Mouse (Mus musculus) neural tube, embryonic 11.5 days (tissue): Measurements from ENCODE around the gene Pigo. TPM values are rescaled to one million over a fixed set of nuclear protein-coding genes. Genes with fewer than 3 reads are reported as not detected.
A peak's percentile ranks its signal among the peaks of the same experiment; 100 is the strongest.

Experiments used
- ATAC-seq: fragments of 200-750 bp; cut with Nextera tagmentation; 2 replicates; pipeline ENCODE4 v1.8.0; 2017; ENCODE audit warnings: moderate number of reproducible peaks, mild to moderate bottlenecking, moderate TSS enrichment, moderate library complexity; ENCODE audit not compliant: insufficient read depth, low FRiP score, low TSS enrichment
- DNase-seq: peaks from one replicate; pipeline ENCODE4 v3.0.0-alpha.2; 2015; ENCODE audit warnings: low spot score
- H3K27ac ChIP-seq: fragments of 300-500 bp; sonication (generic); 2 replicates; pipeline ENCODE4 v1.5.1; 2014; ENCODE audit warnings: low read depth, mild to moderate bottlenecking, low read length
- H3K27me3 ChIP-seq: fragments of 300-500 bp; sonication (generic); 2 replicates; pipeline ENCODE4 v1.6.1; 2014; ENCODE audit warnings: mild to moderate bottlenecking, low read length, mixed read lengths; ENCODE audit not compliant: control insufficient read depth, insufficient read depth
- H3K36me3 ChIP-seq: fragments of 300-500 bp; sonication (generic); 2 replicates; pipeline ENCODE4 v1.6.1; 2014; ENCODE audit warnings: mild to moderate bottlenecking, low read length, moderate library complexity, mixed read lengths; ENCODE audit not compliant: control insufficient read depth, insufficient read depth
- H3K4me1 ChIP-seq: fragments of 300-500 bp; sonication (generic); 2 replicates; pipeline ENCODE4 v1.6.1; 2014; ENCODE audit warnings: low read length, mixed read lengths; ENCODE audit not compliant: control insufficient read depth, insufficient read depth
- H3K4me2 ChIP-seq: fragments of 300-500 bp; sonication (generic); 2 replicates; pipeline ENCODE4 v1.6.1; 2014; ENCODE audit warnings: low read depth, mild to moderate bottlenecking, moderate library complexity
- H3K4me3 ChIP-seq: fragments of 300-500 bp; sonication (generic); 2 replicates; pipeline ENCODE4 v1.5.1; 2014; ENCODE audit warnings: low read depth, low read length
- H3K9ac ChIP-seq: fragments of 300-500 bp; sonication (generic); 2 replicates; pipeline ENCODE4 v1.6.1; 2014; ENCODE audit warnings: mild to moderate bottlenecking, low read length
- H3K9me3 ChIP-seq: fragments of 300-500 bp; sonication (generic); 2 replicates; pipeline ENCODE4 v1.6.1; 2016; ENCODE audit warnings: low read length; ENCODE audit not compliant: control insufficient read depth
- WGBS: fragments of 180-500 bp; shearing (Covaris S2); extraction: QIAGEN DNeasy Blood & Tissue Kit; methylation state at CpG from one replicate; pipeline ENCODE4 v1.1.7; 2014; 5-methylcytosine and 5-hydroxymethylcytosine counted together
- polyA plus RNA-seq: library from polyadenylated mRNA; unstranded; fragments of >200 nt; fragmentation: Nextera tagmentation; extraction: Ambion mirVana; gene quantifications from 2 replicates; pipeline ENCODE4 v1.2.1, GENCODE M21; 2014

Gene Pigo
- polyA plus RNA-seq, 1 experiment from 2014 or later: 23.1 TPM

DNA sequence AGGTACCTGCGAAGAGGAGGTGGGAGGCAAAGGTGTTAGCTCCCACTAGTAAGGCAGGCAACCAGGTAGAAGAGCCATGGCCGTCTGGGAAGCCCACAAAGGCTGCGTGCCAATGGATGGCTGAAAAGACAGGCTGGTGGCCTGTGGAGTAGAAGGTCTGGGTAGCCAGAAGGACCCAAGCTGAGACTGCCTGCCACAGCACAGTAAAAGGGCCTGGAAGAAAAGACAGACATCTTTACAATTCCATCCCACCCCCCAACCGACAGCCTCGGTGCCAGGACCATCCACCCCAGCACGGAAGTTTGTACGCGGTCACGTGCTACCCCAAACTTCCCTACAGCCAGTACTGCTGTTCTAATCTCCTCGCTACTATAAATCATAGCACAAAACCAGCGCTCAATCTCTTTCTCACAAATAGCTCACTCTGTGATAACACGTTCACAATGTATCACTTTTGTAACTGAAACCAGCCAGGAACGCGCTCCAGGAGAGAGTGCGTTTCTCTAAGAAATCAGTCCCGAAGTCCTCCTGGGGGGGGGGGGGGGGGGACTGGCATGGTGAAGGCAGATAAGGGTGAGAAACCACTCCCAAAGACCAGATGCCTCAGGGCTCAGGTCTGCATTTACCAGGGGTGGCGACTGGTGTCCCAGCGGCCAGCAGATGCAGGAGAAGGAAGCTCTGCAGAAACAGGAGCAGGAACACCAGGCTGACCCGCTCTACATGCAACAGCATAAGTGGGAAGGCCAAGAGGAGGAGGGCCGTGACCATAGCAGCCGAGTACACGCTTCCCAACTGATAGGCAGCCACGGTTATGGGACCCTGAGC lies 5.8 kb downstream of the Pigo start:
- 91% methylated on average over 23 of the region's 23 CpGs for WGBS

DNA sequence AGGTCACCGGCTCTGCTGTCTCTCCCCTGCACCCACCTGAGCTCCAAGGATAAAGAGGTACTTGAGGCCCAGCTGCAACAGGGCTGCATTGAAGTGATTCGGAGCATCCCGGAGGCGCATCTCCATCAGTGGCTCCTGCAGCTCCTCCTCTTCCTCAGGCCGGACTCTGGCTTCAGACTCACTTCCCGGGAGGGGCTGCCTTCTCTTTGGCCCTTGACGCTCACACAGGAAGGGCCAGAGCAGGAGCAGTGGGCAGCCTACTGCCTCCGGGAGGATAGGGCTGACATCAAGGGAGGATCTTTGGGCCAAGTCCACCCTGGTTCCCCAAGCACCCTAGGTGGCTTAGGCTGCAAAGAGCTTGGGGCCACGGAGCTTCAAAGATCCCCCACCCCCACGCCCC lies 6.4 kb downstream of the Pigo start:
- WGBS: 94% methylated on average over 10 of the region's 10 CpGs
- no peak overlapping the region for H3K9ac ChIP-seq
- no peak overlapping the region for H3K4me3 ChIP-seq
- no peak for ATAC-seq
- H3K4me2 ChIP-seq: no peak overlapping the region
- no peaks in the 10 kb centered on the region for H3K9me3 ChIP-seq
- no peak overlapping the region for H3K27ac ChIP-seq
- DNase-seq: no peak
- H3K27me3 ChIP-seq: no peaks in the 10 kb centered on the region
- H3K4me1 ChIP-seq: no peaks in the 10 kb centered on the region
- H3K36me3 ChIP-seq: peaks cover 9% of the 10 kb centered on the region

More for the DNA sequence above, 5.8 kb downstream of the Pigo start:
- H3K4me1 ChIP-seq: peaks cover 2% of the 10 kb centered on the region; the same call in 1 of the 2 replicates
- H3K27me3 ChIP-seq: no peaks in the 10 kb centered on the region
- ATAC-seq (no peak), DNase-seq (no peak)
- no peak overlapping the region for H3K4me3 ChIP-seq
- H3K9ac ChIP-seq: no peak overlapping the region
- no peaks in the 10 kb centered on the region for H3K9me3 ChIP-seq
- peaks cover 9% of the 10 kb centered on the region for H3K36me3 ChIP-seq
- no peak overlapping the region for H3K27ac ChIP-seq
- H3K4me2 ChIP-seq: no peak overlapping the region

DNA sequence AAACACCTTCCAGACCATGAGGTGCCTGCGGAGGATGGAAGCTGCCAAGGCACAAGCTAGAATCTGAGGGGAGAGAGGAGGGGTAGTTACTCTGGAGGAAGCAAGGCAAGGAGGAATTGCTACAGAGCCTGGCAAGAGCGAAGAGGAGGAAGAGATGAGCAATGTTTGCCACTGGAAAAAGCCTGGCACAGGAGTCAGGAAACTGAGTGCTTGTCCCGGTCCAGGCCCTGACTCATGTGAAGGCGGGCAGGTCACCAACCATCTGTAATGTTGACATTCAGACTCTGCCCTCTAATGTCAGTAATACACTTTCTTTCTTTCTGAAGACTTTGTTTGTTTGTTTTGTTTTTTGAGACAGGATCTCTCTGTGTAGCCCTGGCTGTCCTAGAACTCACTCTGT lies 7.5 kb downstream of the Pigo start:
- Histone ChIP-seq H3K4me2 (no peak overlapping the region), H3K27me3 (no peaks in the 10 kb centered on the region), H3K4me3 (no peak overlapping the region), H3K36me3 (peaks cover 7% of the 10 kb centered on the region), H3K27ac (no peak overlapping the region), H3K9ac (no peak overlapping the region), H3K4me1 (no peaks in the 10 kb centered on the region), H3K9me3 (no peaks in the 10 kb centered on the region)
- ATAC-seq (no peak), DNase-seq (no peak)
- WGBS: 90% methylated on average over 4 of the region's 4 CpGs

DNA sequence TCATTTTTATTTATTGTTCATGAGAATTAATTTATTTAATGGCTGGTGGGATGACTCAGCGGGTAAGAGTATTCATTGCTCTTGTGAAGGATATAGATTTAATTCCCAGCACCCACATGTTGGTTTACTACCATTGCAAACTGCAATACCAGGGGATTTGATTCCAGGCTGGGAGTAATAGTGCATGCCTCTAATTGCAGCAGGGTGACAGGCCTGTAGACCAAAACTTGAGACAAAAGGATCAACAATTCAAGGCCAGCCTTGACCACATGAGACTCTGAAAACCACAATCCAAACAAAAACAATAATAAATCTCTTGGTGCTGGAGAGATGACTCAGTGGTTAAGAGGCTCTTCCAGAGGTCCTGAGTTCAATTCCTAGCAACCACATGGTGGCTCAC lies 13.5 kb downstream of the Pigo start:
- Histone ChIP-seq H3K4me2 (no peak overlapping the region), H3K36me3 (no peaks in the 10 kb centered on the region), H3K9ac (no peak overlapping the region), H3K4me3 (no peak overlapping the region), H3K9me3 (no peaks in the 10 kb centered on the region), H3K27ac (no peak overlapping the region), H3K4me1 (peaks cover 3% of the 10 kb centered on the region; the same call in 1 of the 2 replicates), H3K27me3 (no peaks in the 10 kb centered on the region)
- WGBS: 95% methylated on average over 1 of the region's 1 CpGs
- DNase-seq (no peak), ATAC-seq (no peak)

DNA sequence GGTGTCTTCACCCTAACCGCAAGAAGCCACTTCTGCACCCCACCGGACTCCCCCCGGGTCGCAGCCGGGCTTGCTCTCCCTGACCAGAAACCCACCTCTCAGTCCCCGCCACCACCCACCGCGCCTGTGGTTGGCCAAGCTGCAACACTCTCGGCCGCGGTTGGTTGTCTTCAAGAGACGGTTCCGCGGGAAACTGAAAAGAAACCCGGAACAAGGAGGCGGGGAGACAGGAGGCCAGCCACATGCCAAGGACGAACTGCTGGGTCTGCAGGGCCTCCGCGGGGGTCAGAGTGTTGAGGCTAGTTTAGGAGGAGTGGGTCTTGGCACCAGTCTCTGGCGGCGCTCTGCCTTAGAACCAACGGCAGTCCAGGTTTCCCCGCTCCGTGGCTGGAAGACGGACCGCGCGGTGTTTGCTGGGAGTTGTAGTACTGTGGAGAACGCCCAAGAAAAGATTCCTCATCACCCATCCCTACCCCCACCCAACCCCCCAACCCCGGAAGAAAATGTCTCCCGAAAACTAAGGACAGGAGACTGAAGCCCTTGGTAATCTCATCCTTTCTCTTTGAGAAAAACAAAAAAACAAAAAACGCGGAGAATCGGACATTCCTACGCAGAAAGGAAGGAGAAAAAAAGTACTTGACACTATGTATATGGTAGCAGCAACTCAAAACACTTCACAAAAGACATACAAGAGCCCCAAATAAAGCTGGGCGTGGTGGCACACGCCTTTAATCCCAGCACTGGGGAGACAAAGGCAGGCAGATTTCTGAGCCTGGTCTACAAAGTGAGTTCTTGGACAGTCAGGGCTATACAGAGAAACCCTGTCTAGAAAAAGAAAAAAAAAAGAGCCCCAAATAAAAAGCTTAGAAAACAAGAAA lies 15.2 kb downstream of the Pigo start, which contains the start of gene Fancg:
TSS of gene Fancg (minus strand) at position 346 of the 878 bp plus-strand sequence.
- DNase-seq (peak; percentile 87), ATAC-seq (peak; percentile 92)
- Histone ChIP-seq H3K4me3 (peak within 1 kb of the TSS; percentile 68), H3K27me3 (no peaks in the 10 kb centered on the region), H3K27ac (no peak within 1 kb of the TSS), H3K9me3 (no peaks in the 10 kb centered on the region), H3K9ac (peak within 1 kb of the TSS; percentile 69), H3K4me2 (peak within 1 kb of the TSS; percentile 77), H3K4me1 (peaks cover 3% of the 10 kb centered on the region; the same call in 1 of the 2 replicates), H3K36me3 (no peaks in the 10 kb centered on the region)
- under 1% methylated on average over 37 of the region's 37 CpGs for WGBS

DNA sequence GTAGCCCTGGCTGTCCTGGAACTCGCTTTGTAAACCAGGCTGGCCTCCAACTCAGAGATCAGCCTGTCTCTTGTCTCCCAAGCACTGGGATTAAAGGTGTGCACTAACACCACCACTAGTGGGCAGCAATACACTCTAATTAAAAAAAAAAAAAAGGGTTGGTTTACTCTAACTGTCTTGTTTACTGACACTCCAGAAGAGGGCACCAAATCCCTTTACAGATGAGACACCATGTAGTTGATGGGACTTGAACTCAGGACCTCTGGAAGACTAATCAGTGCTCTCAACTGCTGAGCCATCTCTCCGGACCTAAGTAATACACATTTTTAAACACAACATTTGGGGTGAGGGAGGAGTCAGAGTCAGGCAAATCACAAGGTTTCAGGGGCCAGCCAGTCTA lies 19.9 kb downstream of the Pigo start:
- WGBS: 72% methylated on average over 2 of the region's 2 CpGs
- H3K36me3 ChIP-seq: no peaks in the 10 kb centered on the region
- no peaks in the 10 kb centered on the region for H3K27me3 ChIP-seq
- H3K4me2 ChIP-seq: no peak overlapping the region
- H3K9me3 ChIP-seq: no peaks in the 10 kb centered on the region
- peaks cover 3% of the 10 kb centered on the region; the same call in 1 of the 2 replicates for H3K4me1 ChIP-seq
- no peak overlapping the region for H3K4me3 ChIP-seq
- H3K9ac ChIP-seq: no peak overlapping the region
- DNase-seq (no peak), ATAC-seq (no peak)
- no peak overlapping the region for H3K27ac ChIP-seq

DNA sequence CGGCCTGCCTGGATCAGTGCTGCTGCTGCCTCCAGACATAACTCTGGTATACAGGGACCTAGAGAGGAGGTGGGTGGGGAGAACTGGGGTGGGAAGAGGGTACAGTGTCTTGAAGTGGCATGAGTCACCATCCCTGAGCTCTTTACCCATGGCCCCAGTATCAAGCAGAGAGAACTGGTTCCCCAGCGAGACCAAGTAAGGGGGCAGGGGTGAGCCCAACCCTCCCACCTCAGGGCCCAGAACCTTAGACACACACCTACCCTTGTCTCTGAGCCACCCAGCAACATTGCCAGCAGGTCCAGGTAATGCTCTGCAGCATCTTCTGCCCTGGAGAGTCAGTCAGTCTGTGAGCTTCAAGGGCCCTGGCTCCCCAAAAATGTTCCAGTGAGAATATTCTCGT lies 20.7 kb downstream of the Pigo start:
- ATAC-seq: no peak
- Histone ChIP-seq H3K4me2 (no peak overlapping the region), H3K27ac (no peak overlapping the region), H3K4me3 (no peak overlapping the region), H3K9me3 (no peaks in the 10 kb centered on the region), H3K9ac (no peak overlapping the region), H3K36me3 (no peaks in the 10 kb centered on the region), H3K27me3 (no peaks in the 10 kb centered on the region), H3K4me1 (peaks cover 3% of the 10 kb centered on the region; the same call in 1 of the 2 replicates)
- no peak for DNase-seq
- 93% methylated on average over 3 of the region's 3 CpGs for WGBS

DNA sequence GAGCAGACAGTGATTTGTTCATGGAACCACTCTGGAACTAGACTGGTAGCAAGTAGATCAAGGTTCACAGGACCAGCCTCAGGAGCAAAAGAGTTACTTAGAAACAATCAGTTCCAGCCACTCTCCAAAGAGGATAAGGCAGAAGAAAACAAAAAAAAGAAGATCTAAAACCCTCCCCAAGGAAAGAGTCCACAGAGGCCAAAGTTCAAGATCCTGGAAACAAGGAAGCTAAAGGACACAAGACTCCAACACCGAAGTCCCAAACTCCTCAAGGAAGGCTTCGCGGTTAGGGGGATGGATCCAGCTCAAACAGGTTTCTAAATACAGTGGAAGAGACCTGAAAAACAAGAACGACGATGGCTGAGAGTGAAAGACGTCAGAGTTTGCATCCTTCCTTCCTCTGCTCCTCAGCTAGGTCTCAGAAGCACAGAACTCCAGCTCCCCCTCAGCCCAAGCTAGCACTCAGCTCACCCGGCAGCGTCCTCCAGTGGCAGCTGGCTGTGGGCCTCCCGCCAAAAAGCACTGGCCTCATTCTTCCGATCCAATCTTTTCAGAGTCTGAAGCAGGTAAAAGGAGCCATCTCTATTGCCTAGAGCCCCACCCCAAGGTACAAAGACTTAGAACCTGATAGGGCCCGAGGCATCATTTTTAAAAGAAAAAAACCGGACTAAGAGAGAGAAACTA lies 22.7 kb downstream of the Pigo start:
- no peak for ATAC-seq
- Histone ChIP-seq H3K27me3 (no peaks in the 10 kb centered on the region), H3K9ac (no peak overlapping the region), H3K4me3 (no peak overlapping the region), H3K4me2 (no peak overlapping the region), H3K9me3 (no peaks in the 10 kb centered on the region), H3K36me3 (no peaks in the 10 kb centered on the region), H3K27ac (no peak overlapping the region), H3K4me1 (peaks cover 6% of the 10 kb centered on the region; the same call in 1 of the 2 replicates)
- no peak for DNase-seq
- WGBS: 83% methylated on average over 12 of the region's 12 CpGs
